Mouse (Mus musculus) midbrain, embryonic 13.5 days (tissue): ENCODE data around the gene Col6a1. TPM values are rescaled to one million over a fixed set of nuclear protein-coding genes. Genes with fewer than 3 reads are reported as not detected.

Experiments used
- ATAC-seq: fragments of 200-750 bp; cut with Nextera tagmentation; 2 replicates; pipeline ENCODE4 v1.8.0; 2017; ENCODE audit warnings: mild to moderate bottlenecking, moderate TSS enrichment, moderate library complexity
- H3K27ac ChIP-seq: fragments of 300-500 bp; sonication (generic); 2 replicates; pipeline ENCODE4 v1.5.1; 2015; ENCODE audit warnings: inconsistent platforms, mild to moderate bottlenecking, moderate library complexity
- H3K27me3 ChIP-seq: fragments of 300-500 bp; sonication (generic); 2 replicates; pipeline ENCODE4 v1.6.1; 2015; ENCODE audit warnings: mild to moderate bottlenecking, inconsistent platforms
- H3K36me3 ChIP-seq: fragments of 300-500 bp; sonication (generic); 2 replicates; pipeline ENCODE4 v1.6.1; 2015; ENCODE audit warnings: mild to moderate bottlenecking, inconsistent platforms
- H3K4me1 ChIP-seq: fragments of 300-500 bp; sonication (generic); replicated peaks from 2 replicates; pipeline ENCODE4 v1.6.1; 2015; ENCODE audit warnings: inconsistent platforms
- H3K4me2 ChIP-seq: fragments of 300-500 bp; sonication (generic); replicated peaks from 2 replicates; pipeline ENCODE4 v1.6.1; 2015; ENCODE audit warnings: moderate library complexity, mild to moderate bottlenecking, inconsistent platforms
- H3K4me3 ChIP-seq: fragments of 300-500 bp; sonication (generic); replicated peaks from 2 replicates; pipeline ENCODE4 v1.5.1; 2015; ENCODE audit warnings: mild to moderate bottlenecking, inconsistent platforms
- H3K9ac ChIP-seq: fragments of 300-500 bp; sonication (generic); replicated peaks from 2 replicates; pipeline ENCODE4 v1.6.1; 2015; ENCODE audit warnings: mild to moderate bottlenecking, inconsistent platforms
- H3K9me3 ChIP-seq: fragments of 300-500 bp; sonication (generic); 2 replicates; pipeline ENCODE4 v1.6.1; 2016; ENCODE audit warnings: mild to moderate bottlenecking, inconsistent platforms
- WGBS: fragments of 180-500 bp; shearing (Covaris S2); methylation state at CpG from one replicate; pipeline ENCODE4 v1.1.7; 2015; 5-methylcytosine and 5-hydroxymethylcytosine counted together
- polyA plus RNA-seq: library from polyadenylated mRNA; unstranded; fragments of >200 nt; fragmentation: Nextera tagmentation; extraction: Ambion mirVana; gene quantifications from 2 replicates; pipeline ENCODE4 v1.2.1, GENCODE M21; 2015

Gene Col6a1
- polyA plus RNA-seq, 1 experiment from 2014 or later = 12.7 TPM

- H3K4me2 ChIP-seq = peak overlapping the region; percentile 31
- 0 out of 2 replicates have a peak overlapping the region, but pooled peaks have one; percentile 10 for H3K9ac ChIP-seq
- 41% methylated on average over 3 of the region's 3 CpGs for WGBS
- H3K4me1 ChIP-seq = peaks cover 23% of the 10 kb centered on the region
- no peak; the same call in 1 of the 2 replicates for ATAC-seq
- no peak overlapping the region; the same call in 1 of the 2 replicates for H3K4me3 ChIP-seq
- H3K36me3 ChIP-seq = no peaks in the 10 kb centered on the region
- no peak overlapping the region for H3K27ac ChIP-seq
- no peaks in the 10 kb centered on the region for H3K9me3 ChIP-seq
- no peaks in the 10 kb centered on the region for H3K27me3 ChIP-seq
These were observed 7.7 kb upstream of the Col6a1 start for GRCm38 (mm10) chr10:76733677-76734068.

- WGBS = 15% methylated on average over 17 of the region's 17 CpGs
- Histone ChIP-seq H3K4me2 (peak overlapping the region; percentile 31), H3K27ac (no peak overlapping the region), H3K27me3 (no peaks in the 10 kb centered on the region), H3K36me3 (no peaks in the 10 kb centered on the region), H3K4me3 (no peak overlapping the region; the same call in 1 of the 2 replicates), H3K9me3 (no peaks in the 10 kb centered on the region), H3K4me1 (peaks cover 27% of the 10 kb centered on the region), H3K9ac (0 out of 2 replicates have a peak overlapping the region, but pooled peaks have one; percentile 10)
- ATAC-seq = peak; percentile 64
These were observed 7.1 kb upstream of the Col6a1 start for GRCm38 (mm10) chr10:76732881-76733676.

GRCm38 (mm10) chr10:76732391-76732790 is 6.4 kb upstream of the Col6a1 start:
- no peaks in the 10 kb centered on the region for H3K9me3 ChIP-seq
- peaks cover 27% of the 10 kb centered on the region for H3K4me1 ChIP-seq
- H3K4me2 ChIP-seq = no peak overlapping the region
- H3K27ac ChIP-seq = no peak overlapping the region
- H3K9ac ChIP-seq = 0 out of 2 replicates have a peak overlapping the region, but pooled peaks have one; percentile 19
- no peaks in the 10 kb centered on the region for H3K36me3 ChIP-seq
- H3K4me3 ChIP-seq = no peak overlapping the region
- no peak for ATAC-seq
- H3K27me3 ChIP-seq = no peaks in the 10 kb centered on the region
- 65% methylated on average over 6 of the region's 6 CpGs for WGBS

- no peaks in the 10 kb centered on the region for H3K36me3 ChIP-seq
- H3K4me3 ChIP-seq = no peak overlapping the region
- 74% methylated on average over 20 of the region's 20 CpGs for WGBS
- no peaks in the 10 kb centered on the region for H3K27me3 ChIP-seq
- peaks cover 27% of the 10 kb centered on the region for H3K4me1 ChIP-seq
- no peak for ATAC-seq
- no peaks in the 10 kb centered on the region for H3K9me3 ChIP-seq
- H3K4me2 ChIP-seq = no peak overlapping the region
- H3K9ac ChIP-seq = 0 out of 2 replicates have a peak overlapping the region, but pooled peaks have one; percentile 19
- no peak overlapping the region for H3K27ac ChIP-seq
These were observed 5.8 kb upstream of the Col6a1 start for GRCm38 (mm10) chr10:76731621-76732239.

GRCm38 (mm10) chr10:76729631-76730620 is 4.0 kb upstream of the Col6a1 start:
- no peaks in the 10 kb centered on the region for H3K27me3 ChIP-seq

GRCm38 (mm10) chr10:76728369-76728768 is 2.4 kb upstream of the Col6a1 start:
- no peak overlapping the region for H3K9ac ChIP-seq
- H3K27me3 ChIP-seq = no peaks in the 10 kb centered on the region
- H3K36me3 ChIP-seq = no peaks in the 10 kb centered on the region
- no peak overlapping the region; the same call in 1 of the 2 replicates for H3K4me2 ChIP-seq
- no peak overlapping the region for H3K4me3 ChIP-seq
- peaks cover 24% of the 10 kb centered on the region for H3K4me1 ChIP-seq
- no peaks in the 10 kb centered on the region for H3K9me3 ChIP-seq
- WGBS = 19% methylated on average over 11 of the region's 11 CpGs
- ATAC-seq = no peak
- no peak overlapping the region for H3K27ac ChIP-seq

More at GRCm38 (mm10) chr10:76729631-76730620, 4.0 kb upstream of the Col6a1 start:
- Histone ChIP-seq H3K27ac (no peak overlapping the region), H3K4me1 (peaks cover 27% of the 10 kb centered on the region), H3K9me3 (no peaks in the 10 kb centered on the region), H3K4me3 (no peak overlapping the region), H3K4me2 (no peak overlapping the region), H3K9ac (no peak overlapping the region), H3K36me3 (no peaks in the 10 kb centered on the region)
- 83% methylated on average over 19 of the region's 19 CpGs for WGBS
- ATAC-seq = no peak

GRCm38 (mm10) chr10:76727301-76727700 is 1.3 kb upstream of the Col6a1 start:
- H3K4me1 ChIP-seq = peaks cover 14% of the 10 kb centered on the region
- 96% methylated on average over 7 of the region's 7 CpGs for WGBS
- H3K27ac ChIP-seq = no peak overlapping the region
- no peak overlapping the region for H3K4me2 ChIP-seq
- no peaks in the 10 kb centered on the region for H3K27me3 ChIP-seq
- ATAC-seq = no peak
- no peak overlapping the region for H3K4me3 ChIP-seq
- no peak overlapping the region for H3K9ac ChIP-seq
- H3K36me3 ChIP-seq = no peaks in the 10 kb centered on the region
- H3K9me3 ChIP-seq = no peaks in the 10 kb centered on the region

GRCm38 (mm10) chr10:76726866-76727265 is 898 bp upstream of the Col6a1 start:
- ATAC-seq = no peak
- Histone ChIP-seq H3K27ac (no peak overlapping the region), H3K27me3 (no peaks in the 10 kb centered on the region), H3K36me3 (no peaks in the 10 kb centered on the region), H3K4me2 (no peak overlapping the region), H3K4me3 (no peak overlapping the region), H3K9ac (no peak overlapping the region), H3K4me1 (peaks cover 9% of the 10 kb centered on the region; the same call in 1 of the 2 replicates), H3K9me3 (no peaks in the 10 kb centered on the region)
- WGBS = 95% methylated on average over 4 of the region's 4 CpGs

- Histone ChIP-seq H3K9ac (no peak overlapping the region), H3K4me1 (0 out of 2 replicates have a peak, but pooled peaks cover 4% of the 10 kb centered on the region), H3K9me3 (no peaks in the 10 kb centered on the region), H3K27me3 (no peaks in the 10 kb centered on the region), H3K4me3 (no peak overlapping the region), H3K36me3 (no peaks in the 10 kb centered on the region), H3K27ac (no peak overlapping the region), H3K4me2 (no peak overlapping the region)
- no peak for ATAC-seq
- WGBS = 93% methylated on average over 2 of the region's 2 CpGs
These were observed 871 bp downstream of the Col6a1 start for GRCm38 (mm10) chr10:76725097-76725496.

GRCm38 (mm10) chr10:76724231-76724736 is 1.7 kb downstream of the Col6a1 start:
- Histone ChIP-seq H3K4me2 (no peak overlapping the region), H3K27ac (no peak overlapping the region), H3K36me3 (no peaks in the 10 kb centered on the region), H3K9ac (no peak overlapping the region), H3K27me3 (no peaks in the 10 kb centered on the region), H3K9me3 (no peaks in the 10 kb centered on the region), H3K4me3 (no peak overlapping the region), H3K4me1 (0 out of 2 replicates have a peak, but pooled peaks cover 4% of the 10 kb centered on the region)
- ATAC-seq = no peak
- WGBS = 60% methylated on average over 5 of the region's 5 CpGs

- WGBS = 87% methylated on average over 18 of the region's 18 CpGs
- H3K4me2 ChIP-seq = no peak overlapping the region
- no peaks in the 10 kb centered on the region for H3K9me3 ChIP-seq
- H3K4me3 ChIP-seq = no peak overlapping the region
- no peak overlapping the region for H3K27ac ChIP-seq
- H3K4me1 ChIP-seq = no peaks in the 10 kb centered on the region
- no peak overlapping the region for H3K9ac ChIP-seq
- H3K27me3 ChIP-seq = no peaks in the 10 kb centered on the region
- no peak for ATAC-seq
- no peaks in the 10 kb centered on the region for H3K36me3 ChIP-seq
These were observed 3.1 kb downstream of the Col6a1 start for GRCm38 (mm10) chr10:76722751-76723450.
